Mouse (Mus musculus): ENCODE measurements around the gene Retnla.

- TF ChIP-seq CTCF (IDR thresholded peaks at IDR 0.05; ENCODE audit: low read depth), result no peak
- TF ChIP-seq EP300 (IDR thresholded peaks at IDR 0.05; ENCODE audit: low read depth), result no peak
Measured at GRCm38 (mm10) chr16:48805412-48805811, 36.9 kb upstream of the Retnla start.

Data from liver, postnatal 0 days (tissue).